ENCODE assay signal across 11 mouse cellular contexts in genomic region chr15:100307438-100308096, GRCm38 (mm10). TPM values are rescaled to one million over a fixed set of nuclear protein-coding genes. Genes with fewer than 3 reads are reported as not detected.
DNase-seq lines count a peak whose midpoint lies in the region; ATAC-seq and TF ChIP-seq lines count a peak whose summit lies in the region.
"Not testable (repeated sequence)": the region's sequence is repeated elsewhere in the genome, so short reads cannot be mapped to it uniquely, and the experiment has no call there.
"Had no signal": no experiment of that assay in that cellular context is flagged by ENCODE, and none has a peak within 500 bp of the region (broad histone marks: within the 10 kb centered on the region; RNA-seq: fewer than 3 reads in every experiment).

No protein-coding gene starts in this region.

- not testable (repeated sequence) for H3K4me2 ChIP-seq in stomach, embryonic 14.5 days (replicated peaks; ENCODE audit: low read depth, low read length)

- peak; percentile 34; the same call in 1 of the 2 replicates for ATAC-seq in stomach, embryonic 14.5 days (ENCODE audit: insufficient number of reproducible peaks, insufficient read depth, low FRiP score, low read depth)

- not testable (repeated sequence) for H3K27me3 ChIP-seq in midbrain, embryonic 10.5 days (ENCODE audit: low read depth, poor library complexity, severe bottlenecking); stomach, embryonic 14.5 days (ENCODE audit: control insufficient read depth, insufficient read depth, low read length)

- H3K9me3 ChIP-seq in midbrain, embryonic 10.5 days (replicated peaks); stomach, embryonic 14.5 days (ENCODE audit: control insufficient read depth, low read depth, low read length): not testable (repeated sequence)

- H3K4me1 ChIP-seq in bone marrow macrophage, adult 2 months (ENCODE audit: control insufficient read depth, insufficient read depth, low read length); cortical plate, adult 2 months (ENCODE audit: control insufficient read depth, insufficient read depth, low read length): not testable (repeated sequence)
- H3K4me1 ChIP-seq in midbrain, embryonic 10.5 days: peaks cover 28% of the 10 kb centered on the region
- peaks cover 13% of the 10 kb centered on the region; the same call in 1 of the 2 replicates for H3K4me1 ChIP-seq in stomach, embryonic 14.5 days (ENCODE audit: control insufficient read depth, insufficient read depth, low read length)

- H3K36me3 ChIP-seq in midbrain, embryonic 10.5 days; stomach, embryonic 14.5 days (ENCODE audit: control insufficient read depth, insufficient read depth, low read length): not testable (repeated sequence)

- not testable (repeated sequence) for H3K27ac ChIP-seq in bone marrow macrophage, adult 2 months (ENCODE audit: insufficient read depth, low read depth, low read length); cortical plate, adult 2 months (ENCODE audit: insufficient read depth, low read length); midbrain, embryonic 10.5 days (replicated peaks); stomach, embryonic 14.5 days (ENCODE audit: low read length)

- not testable (repeated sequence) for H3K4me3 ChIP-seq in bone marrow macrophage, adult 2 months (ENCODE audit: insufficient read depth, low read length); cortical plate, adult 2 months (ENCODE audit: insufficient read depth, low read length); midbrain, embryonic 10.5 days; stomach, embryonic 14.5 days (ENCODE audit: low read depth, low read length)

- not testable (repeated sequence) for TF ChIP-seq POLR2A in bone marrow macrophage, adult 2 months (IDR thresholded peaks at IDR 0.05; ENCODE audit: borderline replicate concordance, low read depth, low read length); cortical plate, adult 2 months (IDR thresholded peaks at IDR 0.05; ENCODE audit: extremely low read depth, insufficient read depth, low read length)

- DNase-seq in CD4-positive helper T cell, adult 2 months (ENCODE audit: low read depth, low spot score): peak; percentile 75
- peak; percentile 32 to 58 for DNase-seq in heart, adult 18-20 months
- peak; percentile 41 for DNase-seq in kidney, adult 11 months
- peak; percentile 71 for DNase-seq in liver
- DNase-seq in midbrain, embryonic 10.5 days (ENCODE audit: low spot score): peak; percentile 30

- not testable (repeated sequence) for H3K9ac ChIP-seq in stomach, embryonic 14.5 days (replicated peaks; ENCODE audit: low read depth, low read length)

- TF ChIP-seq CTCF in bone marrow macrophage, adult 2 months (IDR thresholded peaks at IDR 0.05; ENCODE audit: low read depth, low read length): peak; percentile 32; the same call in 1 of the 2 replicates
- TF ChIP-seq CTCF in cortical plate, adult 2 months (IDR thresholded peaks at IDR 0.05; ENCODE audit: extremely low read depth, insufficient read depth, low read length): peak; percentile 27; the same call in 1 of the 2 replicates

- 55% methylated on average over 11 of the region's 11 CpGs for WGBS in midbrain, embryonic 10.5 days
- WGBS in stomach, embryonic 14.5 days: 27% methylated on average over 9 of the region's 11 CpGs

RNA-seq across cellular contexts. Expression of gene Mettl7a1, which starts 3.6 kb away (rescaled TPM):
- polyA plus RNA-seq in bone marrow macrophage, adult 2 months (2012; ENCODE audit: insufficient read depth, insufficient read length, missing spikeins): 43.3 and 46.4 TPM in 2 replicates
- 37.9 and 39.5 TPM in 2 replicates for polyA plus RNA-seq in cortical plate, adult 2 months (2012; rRNA removed)
- 10 to 100 TPM; 46.0 to 60.5 TPM for total RNA-seq in heart, adult 18-20 months (2021)
- polyA plus RNA-seq in midbrain, embryonic 10.5 days (2016; fragmentation: Nextera tagmentation; extraction: Ambion mirVana): 4.9 and 5.8 TPM in 2 replicates
- polyA plus RNA-seq in stomach, embryonic 14.5 days (2014; fragmentation: Nextera tagmentation; extraction: Ambion mirVana): 7.3 and 9.2 TPM in 2 replicates

RNA-seq across cellular contexts. Expression of gene Tmprss12, which starts 26.9 kb away (rescaled TPM):
- polyA plus RNA-seq in bone marrow macrophage, adult 2 months (2012; ENCODE audit: insufficient read depth, insufficient read length, missing spikeins): not detected in 2 replicates
- polyA plus RNA-seq in cortical plate, adult 2 months (2012; rRNA removed): not detected in 2 replicates
- total RNA-seq in heart, adult 18-20 months (2021): not detected
- polyA plus RNA-seq in midbrain, embryonic 10.5 days (2016; fragmentation: Nextera tagmentation; extraction: Ambion mirVana): not detected in 2 replicates
- 0.17 and 0.25 TPM in 2 replicates for polyA plus RNA-seq in stomach, embryonic 14.5 days (2014; fragmentation: Nextera tagmentation; extraction: Ambion mirVana)
- total RNA-seq: gastrocnemius, adult 8-10 months; left cerebral cortex, postnatal 14 days had no signal
- polyA plus RNA-seq: hindbrain, embryonic 15.5 days had no signal

RNA-seq across cellular contexts. Expression of gene Mettl7a3, which starts 27.2 kb away (rescaled TPM):
- polyA plus RNA-seq in bone marrow macrophage, adult 2 months (2012; ENCODE audit: insufficient read depth, insufficient read length, missing spikeins): not detected in 2 replicates
- polyA plus RNA-seq in cortical plate, adult 2 months (2012; rRNA removed): 0.38 and 0.75 TPM in 2 replicates
- total RNA-seq in heart, adult 18-20 months (2021): under 1 TPM in 1 of 2 experiments, not detected in 1; 0.18 TPM
- polyA plus RNA-seq in midbrain, embryonic 10.5 days (2016; fragmentation: Nextera tagmentation; extraction: Ambion mirVana): not detected in 2 replicates
- not detected in 2 replicates for polyA plus RNA-seq in stomach, embryonic 14.5 days (2014; fragmentation: Nextera tagmentation; extraction: Ambion mirVana)

RNA-seq across cellular contexts. Expression of gene Methig1, which starts 45.4 kb away (rescaled TPM):
- polyA plus RNA-seq in bone marrow macrophage, adult 2 months (2012; ENCODE audit: insufficient read depth, insufficient read length, missing spikeins): not detected in 2 replicates
- not detected in 2 replicates for polyA plus RNA-seq in cortical plate, adult 2 months (2012; rRNA removed)
- not detected for total RNA-seq in heart, adult 18-20 months (2021)
- polyA plus RNA-seq in midbrain, embryonic 10.5 days (2016; fragmentation: Nextera tagmentation; extraction: Ambion mirVana): not detected in 2 replicates
- 0.41 TPM in 1 of 2 replicates, not detected in the other for polyA plus RNA-seq in stomach, embryonic 14.5 days (2014; fragmentation: Nextera tagmentation; extraction: Ambion mirVana)
- total RNA-seq: left cerebral cortex, postnatal 14 days had no signal
- polyA plus RNA-seq: hindbrain, embryonic 15.5 days had no signal

RNA-seq across cellular contexts. Expression of gene Mettl7a2, which starts 45.4 kb away (rescaled TPM):
- not detected in 2 replicates for polyA plus RNA-seq in bone marrow macrophage, adult 2 months (2012; ENCODE audit: insufficient read depth, insufficient read length, missing spikeins)
- polyA plus RNA-seq in cortical plate, adult 2 months (2012; rRNA removed): not detected in 2 replicates
- 1 to 10 TPM; 1.1 to 1.5 TPM for total RNA-seq in heart, adult 18-20 months (2021)
- polyA plus RNA-seq in midbrain, embryonic 10.5 days (2016; fragmentation: Nextera tagmentation; extraction: Ambion mirVana): not detected in 2 replicates
- not detected in 2 replicates for polyA plus RNA-seq in stomach, embryonic 14.5 days (2014; fragmentation: Nextera tagmentation; extraction: Ambion mirVana)
- polyA plus RNA-seq: hindbrain, embryonic 15.5 days had no signal
